Mouse (Mus musculus): ENCODE results near the gene Ptp4a2. TPM values are rescaled to one million over a fixed set of nuclear protein-coding genes. Genes with fewer than 3 reads are reported as not detected.
"Not testable (repeated sequence)": the region's sequence is repeated elsewhere in the genome, so short reads cannot be mapped to it uniquely, and the experiment has no call there.

Ptp4a2 gene
- total RNA-seq, 2 experiments from 2014 or later: 133 to 141 TPM

- DNase-seq: no peak
- intact Hi-C loops (cut with DNase I): loop anchor here (10.0 kb wide), 1 partner anchor 95 kb away; no protein-coding TSS in a partner anchor
These were observed 29.0 kb downstream of the Ptp4a2 start for GRCm38 (mm10) chr4:129839866-129840555.

GRCm38 (mm10) chr4:129846823-129847222 is 35.8 kb downstream of the Ptp4a2 start:
- DNase-seq: no peak
- intact Hi-C loops (cut with DNase I): loop anchor here (10.0 kb wide), 1 partner anchor 88 kb away; no protein-coding TSS in a partner anchor

- no peak for DNase-seq
- intact Hi-C loops (cut with DNase I): no loop called here
These were observed 39.5 kb downstream of the Ptp4a2 start for GRCm38 (mm10) chr4:129850491-129850890.

GRCm38 (mm10) chr4:129851861-129852260 is 40.8 kb downstream of the Ptp4a2 start:
- no peak for DNase-seq
- intact Hi-C loops (cut with DNase I): no loop called here

- no peak for DNase-seq
- intact Hi-C loops (cut with DNase I): no loop called here
These were observed 42.0 kb downstream of the Ptp4a2 start for GRCm38 (mm10) chr4:129853053-129853452.

GRCm38 (mm10) chr4:129853996-129854395 is 43.0 kb downstream of the Ptp4a2 start:
- intact Hi-C loops (cut with DNase I): no loop called here
- DNase-seq: no peak

- no peak for DNase-seq
- intact Hi-C loops (cut with DNase I): no loop called here
These were observed 43.6 kb downstream of the Ptp4a2 start for GRCm38 (mm10) chr4:129854615-129855014.

GRCm38 (mm10) chr4:129855051-129855970 is 44.3 kb downstream of the Ptp4a2 start:
- intact Hi-C loops (cut with DNase I): no loop called here
- no peak for DNase-seq

- no peak for DNase-seq
- intact Hi-C loops (cut with DNase I): no loop called here
These were observed 49.4 kb downstream of the Ptp4a2 start for GRCm38 (mm10) chr4:129860456-129860855.

- intact Hi-C loops (cut with DNase I): no loop called here
- DNase-seq: no peak
These were observed 50.4 kb downstream of the Ptp4a2 start for GRCm38 (mm10) chr4:129861400-129861799.

- intact Hi-C loops (cut with DNase I): no loop called here
- no peak for DNase-seq
These were observed 51.3 kb downstream of the Ptp4a2 start for GRCm38 (mm10) chr4:129862357-129862756.

- intact Hi-C loops (cut with DNase I); DNase-seq: not testable (repeated sequence)
These were observed 55.2 kb downstream of the Ptp4a2 start for GRCm38 (mm10) chr4:129866171-129866570.

GRCm38 (mm10) chr4:129868211-129868610 is 57.2 kb downstream of the Ptp4a2 start:
- DNase-seq: no peak
- intact Hi-C loops (cut with DNase I): no loop called here

- intact Hi-C loops (cut with DNase I): no loop called here
- no peak for DNase-seq
These were observed 59.5 kb downstream of the Ptp4a2 start for GRCm38 (mm10) chr4:129870483-129870882.

GRCm38 (mm10) chr4:129872376-129872922 is 61.4 kb downstream of the Ptp4a2 start:
- intact Hi-C loops (cut with DNase I): no loop called here
- DNase-seq: no peak

GRCm38 (mm10) chr4:129874805-129875204 is 63.8 kb downstream of the Ptp4a2 start:
- DNase-seq: no peak
- intact Hi-C loops (cut with DNase I): no loop called here

- DNase-seq: no peak
- intact Hi-C loops (cut with DNase I): no loop called here
These were observed 64.4 kb downstream of the Ptp4a2 start for GRCm38 (mm10) chr4:129875406-129875805.

GRCm38 (mm10) chr4:129876831-129877764 is 66.1 kb downstream of the Ptp4a2 start:
- intact Hi-C loops (cut with DNase I): no loop called here
- DNase-seq: peak; percentile 59

GRCm38 (mm10) chr4:129877967-129878655 is 67.1 kb downstream of the Ptp4a2 start:
- DNase-seq: no peak
- intact Hi-C loops (cut with DNase I): no loop called here

All from left cerebral cortex, postnatal 4 days (tissue).